Mouse (Mus musculus): ENCODE measurements around the gene Olfr1141.

GRCm38 (mm10) chr2:87753891-87754290, at the start of gene Olfr1141:
- TF ChIP-seq CTCF (IDR thresholded peaks at IDR 0.05; ENCODE audit: control insufficient read depth, insufficient read depth, insufficient replicate concordance, low read depth, low read length) (no peak), POLR2A (IDR thresholded peaks at IDR 0.05; ENCODE audit: control insufficient read depth, low read depth, low read length) (no peak)

Data from testis, adult 2 months (tissue).